Mouse (Mus musculus) stomach, embryonic 14.5 days (tissue): Measurements from ENCODE around the gene Dcaf5. TPM values are rescaled to one million over a fixed set of nuclear protein-coding genes. Genes with fewer than 3 reads are reported as not detected.
A peak's percentile ranks its signal among the peaks of the same experiment; 100 is the strongest.

ENCODE experiments used
- ATAC-seq: fragments of 200-750 bp; cut with Nextera tagmentation; 2 replicates; pipeline ENCODE4 v1.8.0; 2017; ENCODE audit warnings: low read depth, moderate TSS enrichment; ENCODE audit not compliant: insufficient number of reproducible peaks, insufficient read depth, low FRiP score
- H3K27ac ChIP-seq: fragments of 300-500 bp; sonication (generic); 2 replicates; pipeline ENCODE4 v1.5.1; 2014; ENCODE audit warnings: mild to moderate bottlenecking, low read length, moderate library complexity, mixed read lengths
- H3K27me3 ChIP-seq: fragments of 300-500 bp; sonication (generic); 2 replicates; pipeline ENCODE4 v1.6.1; 2014; ENCODE audit warnings: low read length, control low read depth, mixed read lengths; ENCODE audit not compliant: control insufficient read depth, insufficient read depth
- H3K36me3 ChIP-seq: fragments of 300-500 bp; sonication (generic); 2 replicates; pipeline ENCODE4 v1.6.1; 2014; ENCODE audit warnings: mild to moderate bottlenecking, control low read depth, low read length, moderate library complexity, mixed read lengths; ENCODE audit not compliant: control insufficient read depth, insufficient read depth
- H3K4me1 ChIP-seq: fragments of 300-500 bp; sonication (generic); 2 replicates; pipeline ENCODE4 v1.6.1; 2014; ENCODE audit warnings: low read length, control low read depth, mixed read lengths; ENCODE audit not compliant: control insufficient read depth, insufficient read depth
- H3K4me2 ChIP-seq: fragments of 300-500 bp; sonication (generic); replicated peaks from 2 replicates; pipeline ENCODE4 v1.6.1; 2014; ENCODE audit warnings: low read depth, low read length, control low read depth
- H3K4me3 ChIP-seq: fragments of 300-500 bp; sonication (generic); 2 replicates; pipeline ENCODE4 v1.5.1; 2014; ENCODE audit warnings: low read depth, low read length, control low read depth
- H3K9ac ChIP-seq: fragments of 300-500 bp; sonication (generic); replicated peaks from 2 replicates; pipeline ENCODE4 v1.6.1; 2014; ENCODE audit warnings: low read depth, mild to moderate bottlenecking, control low read depth, low read length, moderate library complexity, mixed read lengths
- H3K9me3 ChIP-seq: fragments of 300-500 bp; sonication (generic); 2 replicates; pipeline ENCODE4 v1.6.1; 2016; ENCODE audit warnings: low read depth, low read length, control low read depth; ENCODE audit not compliant: control insufficient read depth
- WGBS: fragments of 180-500 bp; shearing (Covaris S2); extraction: QIAGEN DNeasy Blood & Tissue Kit; methylation state at CpG from one replicate; pipeline ENCODE4 v1.1.7; 2014; 5-methylcytosine and 5-hydroxymethylcytosine counted together
- polyA plus RNA-seq: library from polyadenylated mRNA; unstranded; fragments of >200 nt; fragmentation: Nextera tagmentation; extraction: Ambion mirVana; gene quantifications from 2 replicates; pipeline ENCODE4 v1.2.1, GENCODE M21; 2014

Dcaf5 gene
- polyA plus RNA-seq, 1 experiment from 2014 or later: 11.9 TPM

DNA sequence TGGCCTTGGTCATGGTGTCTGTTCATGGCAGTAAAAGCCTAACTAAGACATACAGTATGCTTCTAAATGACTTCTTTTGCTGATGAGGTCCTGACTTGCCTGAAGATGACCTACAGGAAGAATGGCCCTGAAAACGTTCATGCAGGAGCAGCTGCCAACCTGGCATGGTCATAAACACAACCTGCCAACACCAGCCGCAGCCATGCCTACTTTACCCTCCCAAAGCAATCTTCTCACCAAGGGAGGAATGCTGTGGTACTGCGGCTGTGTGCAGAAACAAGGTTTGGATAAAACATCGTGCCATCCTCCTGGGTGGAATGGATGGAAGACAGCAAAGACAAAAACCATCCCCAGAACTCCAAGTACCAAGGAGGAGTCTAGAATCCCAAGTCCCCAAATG, 57.0 kb downstream of the Dcaf5 start:
- Histone ChIP-seq H3K27me3 (no peaks in the 10 kb centered on the region), H3K9me3 (no peaks in the 10 kb centered on the region), H3K4me1 (0 out of 2 replicates have a peak, but pooled peaks cover 5% of the 10 kb centered on the region), H3K36me3 (peaks cover 17% of the 10 kb centered on the region), H3K4me2 (no peak overlapping the region), H3K4me3 (no peak overlapping the region), H3K9ac (no peak overlapping the region), H3K27ac (no peak overlapping the region)
- no peak for ATAC-seq
- 79% methylated on average over 4 of the region's 4 CpGs for WGBS

DNA sequence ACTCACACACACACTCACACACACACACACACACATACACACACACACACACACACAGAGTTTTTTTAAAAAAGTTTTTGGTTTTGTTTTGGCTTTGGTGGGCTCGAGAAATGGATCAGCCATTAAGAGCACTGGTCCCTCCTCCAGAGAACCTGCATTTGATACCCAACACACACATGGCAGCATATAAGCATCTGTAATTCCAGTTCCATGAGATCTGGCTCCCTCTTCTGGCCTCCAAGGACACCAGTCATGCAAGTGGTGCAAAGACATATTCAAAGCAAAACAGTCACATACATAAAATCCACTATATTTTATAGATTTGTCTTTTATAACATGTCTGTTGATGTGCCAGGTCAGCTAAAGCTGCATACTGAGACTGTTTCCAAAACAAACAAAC, 58.8 kb downstream of the Dcaf5 start:
- WGBS: 40% methylated on average over 1 of the region's 1 CpGs
- H3K9me3 ChIP-seq: no peaks in the 10 kb centered on the region
- H3K36me3 ChIP-seq: peaks cover 27% of the 10 kb centered on the region
- H3K4me2 ChIP-seq: no peak overlapping the region
- no peak overlapping the region for H3K27ac ChIP-seq
- no peak overlapping the region for H3K9ac ChIP-seq
- ATAC-seq: no peak
- H3K27me3 ChIP-seq: no peaks in the 10 kb centered on the region
- H3K4me3 ChIP-seq: no peak overlapping the region
- 0 out of 2 replicates have a peak, but pooled peaks cover 5% of the 10 kb centered on the region for H3K4me1 ChIP-seq

GRCm38 (mm10) chr12:80375721-80376120, 60.7 kb downstream of the Dcaf5 start:
- Histone ChIP-seq H3K4me1 (0 out of 2 replicates have a peak, but pooled peaks cover 5% of the 10 kb centered on the region), H3K36me3 (peaks cover 30% of the 10 kb centered on the region)
- WGBS: 88% methylated on average over 4 of the region's 4 CpGs

DNA sequence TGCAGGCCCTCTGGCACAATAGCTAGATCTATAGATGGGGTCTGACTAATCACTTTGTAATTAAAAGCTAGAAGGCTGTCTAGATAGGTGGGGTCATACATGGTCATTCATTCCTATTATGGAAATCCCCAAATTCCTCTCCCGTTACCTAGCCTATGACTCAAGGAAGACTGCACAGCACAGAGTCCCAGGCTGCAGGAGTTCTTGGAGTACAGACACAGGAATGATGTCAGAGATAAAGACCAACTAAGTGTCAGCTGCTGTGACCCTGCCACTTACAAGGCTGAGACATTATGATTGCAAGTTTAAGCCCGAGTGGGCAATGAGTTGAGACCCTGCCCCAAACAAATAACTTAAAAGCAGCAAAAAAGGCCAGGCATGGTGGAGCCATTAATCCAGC, 61.7 kb downstream of the Dcaf5 start:
- Histone ChIP-seq H3K4me2 (no peak overlapping the region), H3K4me3 (no peak overlapping the region), H3K27me3 (no peaks in the 10 kb centered on the region), H3K9me3 (no peaks in the 10 kb centered on the region), H3K4me1 (no peaks in the 10 kb centered on the region), H3K9ac (no peak overlapping the region), H3K27ac (no peak overlapping the region), H3K36me3 (peaks cover 30% of the 10 kb centered on the region)
- 87% methylated on average over 2 of the region's 2 CpGs for WGBS
- no peak for ATAC-seq

More at GRCm38 (mm10) chr12:80375721-80376120, 60.7 kb downstream of the Dcaf5 start:
- ATAC-seq: no peak
- H3K27ac ChIP-seq: no peak overlapping the region
- no peak overlapping the region for H3K4me2 ChIP-seq
- no peaks in the 10 kb centered on the region for H3K27me3 ChIP-seq
- H3K9ac ChIP-seq: no peak overlapping the region
- H3K9me3 ChIP-seq: no peaks in the 10 kb centered on the region
- H3K4me3 ChIP-seq: no peak overlapping the region

- Histone ChIP-seq H3K27me3 (no peaks in the 10 kb centered on the region), H3K9me3 (no peaks in the 10 kb centered on the region), H3K9ac (no peak overlapping the region), H3K4me1 (no peaks in the 10 kb centered on the region), H3K27ac (no peak overlapping the region), H3K4me2 (no peak overlapping the region), H3K4me3 (no peak overlapping the region), H3K36me3 (peaks cover 26% of the 10 kb centered on the region)
- no peak for ATAC-seq
- 92% methylated on average over 8 of the region's 8 CpGs for WGBS
Measured at GRCm38 (mm10) chr12:80372946-80373345, 63.5 kb downstream of the Dcaf5 start.

DNA sequence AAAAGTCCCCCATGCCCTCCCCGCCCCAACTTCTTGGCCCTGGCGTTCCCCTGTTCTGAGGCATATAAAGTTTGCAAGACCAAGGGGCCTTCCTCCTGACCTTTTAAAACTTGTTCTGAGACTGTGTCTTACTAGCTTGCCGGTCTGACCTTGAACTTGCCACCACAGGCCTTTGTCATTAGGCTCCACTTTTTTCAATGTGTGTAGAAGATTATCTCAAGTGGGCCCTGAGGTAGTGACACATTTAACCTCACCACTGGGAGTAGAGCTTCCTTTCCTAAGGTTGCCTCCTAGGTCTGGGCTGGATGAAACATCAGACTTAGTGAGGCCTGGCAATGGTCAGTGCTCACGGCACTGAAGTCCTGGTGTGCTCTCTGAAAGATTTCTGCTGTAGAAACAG, 69.2 kb downstream of the Dcaf5 start:
- Histone ChIP-seq H3K4me2 (no peak overlapping the region), H3K27ac (no peak overlapping the region; the same call in 1 of the 2 replicates), H3K4me3 (no peak overlapping the region), H3K36me3 (peaks cover 13% of the 10 kb centered on the region; the same call in 1 of the 2 replicates), H3K27me3 (no peaks in the 10 kb centered on the region), H3K9me3 (no peaks in the 10 kb centered on the region), H3K4me1 (peaks cover 24% of the 10 kb centered on the region), H3K9ac (no peak overlapping the region)
- 84% methylated on average over 4 of the region's 4 CpGs for WGBS
- ATAC-seq: no peak

- 4% methylated on average over 3 of the region's 3 CpGs for WGBS
- Histone ChIP-seq H3K9me3 (no peaks in the 10 kb centered on the region), H3K4me1 (peaks cover 24% of the 10 kb centered on the region), H3K9ac (no peak overlapping the region), H3K4me2 (no peak overlapping the region), H3K27ac (peak overlapping the region; percentile 82), H3K36me3 (peaks cover 10% of the 10 kb centered on the region; the same call in 1 of the 2 replicates), H3K27me3 (no peaks in the 10 kb centered on the region), H3K4me3 (no peak overlapping the region)
- peak; percentile 70; the same call in 1 of the 2 replicates for ATAC-seq
Measured at GRCm38 (mm10) chr12:80366004-80366480, 70.4 kb downstream of the Dcaf5 start.

DNA sequence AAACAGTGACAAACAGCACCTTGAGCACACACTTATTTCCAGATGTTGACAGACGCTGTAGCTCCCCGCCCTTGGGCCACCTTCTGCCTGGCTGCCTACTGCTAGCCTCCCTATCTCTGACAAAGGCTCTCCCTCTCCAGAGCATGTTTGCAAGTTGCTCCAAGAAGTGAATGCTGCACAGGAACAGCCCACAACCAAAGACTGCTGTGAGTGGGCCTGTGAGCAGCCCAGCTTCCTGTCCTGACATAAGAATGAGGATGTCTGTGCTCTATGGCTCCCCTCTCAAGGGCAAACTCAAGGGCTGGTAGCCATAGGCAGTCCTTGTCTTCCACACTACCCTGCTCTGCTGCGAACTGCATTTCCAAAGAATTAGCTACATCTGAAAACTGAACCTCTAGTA, 71.1 kb downstream of the Dcaf5 start:
- Histone ChIP-seq H3K27me3 (no peaks in the 10 kb centered on the region), H3K9ac (no peak overlapping the region), H3K9me3 (no peaks in the 10 kb centered on the region), H3K4me3 (no peak overlapping the region), H3K27ac (peak overlapping the region; percentile 82), H3K4me2 (no peak overlapping the region), H3K36me3 (peaks cover 10% of the 10 kb centered on the region; the same call in 1 of the 2 replicates), H3K4me1 (peaks cover 24% of the 10 kb centered on the region)
- 84% methylated on average over 3 of the region's 3 CpGs for WGBS
- no peak for ATAC-seq

- no peak overlapping the region for H3K4me3 ChIP-seq
- H3K36me3 ChIP-seq: peaks cover 6% of the 10 kb centered on the region; the same call in 1 of the 2 replicates
- H3K4me2 ChIP-seq: no peak overlapping the region
- no peak for ATAC-seq
- H3K4me1 ChIP-seq: peaks cover 16% of the 10 kb centered on the region
- 76% methylated on average over 1 of the region's 1 CpGs for WGBS
- H3K9me3 ChIP-seq: no peaks in the 10 kb centered on the region
- no peak overlapping the region for H3K27ac ChIP-seq
- H3K27me3 ChIP-seq: no peaks in the 10 kb centered on the region
- no peak overlapping the region for H3K9ac ChIP-seq
Measured at GRCm38 (mm10) chr12:80361655-80362054, 74.7 kb downstream of the Dcaf5 start.
